Mouse (Mus musculus): ENCODE measurements at regions not wholly inside any gene's neighbourhood (a gene's known extent, or its start where the extent isn't known, plus 50 kb on each side); places are given as distances from the start of the nearest gene placed in this dataset.

- TF ChIP-seq CTCF (IDR thresholded peaks at IDR 0.05; ENCODE audit: low read depth, low read length) (no peak), POLR2A (IDR thresholded peaks at IDR 0.05; ENCODE audit: borderline replicate concordance, low read depth, low read length) (no peak)
Measured at GRCm38 (mm10) chr5:111805761-111806191, 72.1 kb downstream of the Gm26897 start.

Data from bone marrow macrophage, adult 2 months (primary cell).